Mouse (Mus musculus) testis, postnatal 10 days (tissue): ENCODE measurements around the gene Rorc.
A peak's percentile ranks its signal among the peaks of the same experiment; 100 is the strongest.

Source experiments
- DNase-seq: peaks from one replicate; pipeline ENCODE4 v3.0.0; 2021; ENCODE audit warnings: low spot score

Rorc gene

GRCm38 (mm10) chr3:94430980-94431379, 58.4 kb downstream of the Rorc start:
- no peak for DNase-seq

GRCm38 (mm10) chr3:94434305-94434704, 61.7 kb downstream of the Rorc start:
- DNase-seq: no peak

- no peak for DNase-seq
Measured at GRCm38 (mm10) chr3:94436420-94436819, 63.8 kb downstream of the Rorc start.

GRCm38 (mm10) chr3:94441182-94441581, 68.6 kb downstream of the Rorc start:
- DNase-seq: no peak

GRCm38 (mm10) chr3:94442951-94443596, 70.5 kb downstream of the Rorc start, which contains the start of gene Mrpl9:
Gene Mrpl9, plus strand, starts transcription at chr3:94443318.
- DNase-seq: peak; percentile 97

GRCm38 (mm10) chr3:94443597-94443964, 71.0 kb downstream of the Rorc start, which contains the start of gene Oaz3:
Gene Oaz3, minus strand, starts transcription at chr3:94443915.
- no peak for DNase-seq
